Mouse (Mus musculus) lung, adult 18-20 months (tissue): ENCODE results near the gene Cacna1c.

Experiments used
- DNase-seq, 2 experiments: peaks; one replicate each; pipeline ENCODE4 v3.0.0; 2022; ENCODE audit warnings: mixed read lengths in 2 of 2

Gene Cacna1c

GRCm38 (mm10) chr6:118735145-118735544, 461.1 kb downstream of the Cacna1c start:
- no peak for DNase-seq

- DNase-seq: peak in 1 of 2 experiments; percentile 9
These were observed 464.3 kb downstream of the Cacna1c start for GRCm38 (mm10) chr6:118731937-118732336.

DNA sequence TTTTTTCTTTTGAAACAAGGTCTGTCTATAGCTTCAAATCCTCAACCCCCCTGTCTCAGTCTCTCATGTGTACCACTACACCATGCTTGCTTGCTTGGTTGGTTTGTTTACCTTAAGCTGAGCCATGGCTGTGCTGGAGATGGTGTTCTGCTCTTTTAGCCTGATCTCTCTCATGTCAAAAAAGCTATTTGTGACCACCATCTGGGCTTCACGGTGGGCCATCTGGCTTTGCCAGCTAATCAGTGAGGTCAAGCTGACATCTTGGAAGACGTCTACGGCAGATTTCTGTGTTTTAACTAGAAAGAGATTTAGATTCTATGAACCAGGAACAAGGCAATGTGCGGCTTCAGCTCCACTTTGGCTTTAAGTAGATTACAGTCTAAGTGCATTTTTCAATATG, 471.3 kb downstream of the Cacna1c start:
- DNase-seq: no peak

GRCm38 (mm10) chr6:118724388-118724787, 471.8 kb downstream of the Cacna1c start:
- DNase-seq: no peak

GRCm38 (mm10) chr6:118722336-118722735, 473.9 kb downstream of the Cacna1c start:
- no peak for DNase-seq

DNA sequence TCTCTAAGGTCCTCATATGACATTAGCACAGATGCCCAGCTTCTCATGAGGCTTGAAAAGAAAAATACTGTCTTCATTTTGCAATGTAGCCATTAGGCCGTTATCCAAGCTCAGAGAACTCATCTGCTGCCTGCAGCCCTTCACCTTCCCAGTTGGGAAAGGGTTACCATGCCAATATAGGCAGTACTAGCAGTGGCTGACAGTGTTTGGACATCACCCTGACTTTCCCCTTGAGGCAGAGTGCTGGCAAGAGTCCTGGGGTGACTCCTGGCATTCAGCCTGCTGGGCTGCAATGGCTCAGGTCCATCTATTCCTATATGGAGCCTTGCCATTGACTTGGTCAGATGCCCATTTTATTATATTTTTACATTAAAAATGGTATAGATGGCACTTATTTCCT, 476.7 kb downstream of the Cacna1c start:
- no peak for DNase-seq

GRCm38 (mm10) chr6:118713286-118713685, 482.9 kb downstream of the Cacna1c start:
- no peak for DNase-seq

- DNase-seq: no peak
These were observed 484.4 kb downstream of the Cacna1c start for GRCm38 (mm10) chr6:118711677-118712322.

GRCm38 (mm10) chr6:118707066-118707465, 489.2 kb downstream of the Cacna1c start:
- no peak for DNase-seq

DNA sequence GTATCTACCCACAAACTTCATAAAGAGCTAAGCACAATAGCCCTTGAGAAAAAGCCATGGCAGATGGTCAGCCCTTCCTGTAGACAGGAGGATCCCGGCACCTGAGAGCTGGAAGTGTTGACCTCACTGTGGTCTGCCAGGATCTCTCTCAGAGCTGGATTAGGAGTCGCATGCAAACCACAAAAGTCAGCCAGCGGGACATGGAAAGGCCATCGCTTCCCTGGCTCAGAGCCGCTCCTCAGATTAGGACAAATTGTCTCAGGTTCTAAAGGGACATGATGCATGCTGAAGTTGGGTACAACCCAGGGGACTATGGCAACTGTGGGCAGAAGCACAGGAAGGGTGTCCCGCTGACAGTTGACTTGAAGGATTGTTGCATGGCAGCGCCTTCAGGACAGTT, 490.4 kb downstream of the Cacna1c start:
- DNase-seq: no peak

DNA sequence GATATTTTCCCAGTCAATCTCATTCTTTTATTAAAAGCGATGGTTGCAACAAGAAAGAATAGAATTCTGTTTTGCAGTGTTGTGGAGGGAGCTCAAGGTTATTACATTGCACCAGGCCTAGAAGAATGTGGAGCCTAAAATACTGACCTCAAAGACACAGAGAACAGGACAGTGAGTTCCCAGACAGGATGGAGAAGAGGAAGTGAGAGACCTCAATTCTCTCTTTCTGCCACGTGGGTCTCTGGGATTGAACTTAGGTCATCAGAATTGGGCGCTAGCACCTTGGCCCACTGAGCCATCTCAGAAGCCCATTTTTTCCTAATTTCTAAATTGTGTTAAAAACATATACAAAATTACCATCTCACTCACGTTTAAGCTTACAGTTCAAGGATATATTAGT, 501.6 kb downstream of the Cacna1c start:
- DNase-seq: no peak

DNA sequence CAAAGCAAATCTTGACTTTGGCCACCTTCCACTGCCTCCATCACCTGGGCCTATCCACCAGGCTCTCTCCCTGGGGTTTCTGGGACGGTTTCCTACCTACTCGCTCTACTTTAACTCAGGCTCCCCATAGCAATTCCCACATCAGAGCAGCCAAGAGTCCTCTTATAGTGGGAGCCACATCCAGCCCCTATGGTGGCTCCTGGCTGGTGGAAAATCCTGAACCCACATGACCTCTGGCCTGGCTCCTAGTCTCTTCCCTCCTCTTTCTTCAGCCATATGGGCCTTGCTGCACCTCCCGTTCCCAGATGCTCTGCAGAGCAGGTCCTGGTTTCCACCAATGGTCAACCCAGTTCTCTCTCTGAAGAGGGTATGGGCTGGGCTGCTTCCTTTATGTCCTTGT, 506.8 kb downstream of the Cacna1c start:
- DNase-seq: no peak

- no peak for DNase-seq
These were observed 507.4 kb downstream of the Cacna1c start for GRCm38 (mm10) chr6:118688856-118689255.

DNA sequence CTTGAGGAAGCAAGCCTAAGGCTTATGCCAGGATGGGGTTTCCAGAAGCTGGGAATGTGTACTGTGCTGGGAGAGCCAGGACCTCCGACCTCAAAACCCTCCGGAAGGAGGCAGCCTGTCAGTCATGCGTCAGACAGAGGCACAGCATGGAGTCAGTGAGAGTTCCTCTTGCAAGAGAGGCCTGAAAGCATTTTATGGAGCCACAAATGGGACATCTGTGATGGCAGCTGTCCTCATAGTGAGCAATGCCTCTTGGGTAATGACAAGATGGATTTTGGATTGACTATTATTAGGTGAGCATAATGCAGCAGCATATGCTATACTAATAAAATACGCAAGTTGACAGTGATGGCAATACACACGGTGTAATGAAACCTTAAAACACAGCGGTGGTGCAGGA, 515.4 kb downstream of the Cacna1c start:
- no peak for DNase-seq

DNA sequence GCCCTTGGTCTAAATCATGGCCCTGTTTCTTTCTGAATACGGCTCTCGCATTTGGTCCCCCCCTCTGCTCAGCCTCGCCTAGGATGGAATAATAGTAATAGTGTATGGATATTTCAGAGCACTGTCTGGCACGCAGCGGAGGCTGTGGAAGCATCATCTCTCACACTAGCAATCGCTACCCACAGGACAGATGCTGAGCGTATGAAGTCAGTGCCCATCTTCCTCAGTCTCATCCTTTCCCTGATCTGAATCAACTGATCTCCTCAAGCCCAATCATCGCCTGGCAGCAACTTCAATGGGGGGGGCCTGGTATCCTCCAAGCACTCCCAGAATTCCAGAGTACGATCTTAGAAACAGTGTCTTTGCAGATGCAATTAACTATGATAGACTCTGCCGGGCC, 518.2 kb downstream of the Cacna1c start:
- no peak for DNase-seq

DNA sequence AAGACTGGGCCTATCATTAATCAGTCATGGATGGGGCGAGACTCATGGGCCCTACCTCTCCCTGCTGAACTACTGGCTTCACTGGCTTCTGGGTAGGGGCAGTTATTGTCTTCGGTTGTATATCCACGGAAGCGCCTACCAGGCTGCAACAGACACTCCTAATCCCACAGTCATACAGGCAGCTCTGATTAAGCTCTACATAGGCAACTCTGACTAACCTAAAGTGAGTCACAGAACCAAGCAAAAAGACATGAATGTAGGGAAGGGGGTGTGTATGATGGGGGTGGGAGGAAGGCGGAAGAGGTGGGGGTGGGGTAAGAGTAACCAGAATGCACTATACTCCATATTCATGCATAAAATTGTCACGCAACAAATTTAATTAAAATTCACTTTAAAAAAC, 518.9 kb downstream of the Cacna1c start:
- DNase-seq: no peak

GRCm38 (mm10) chr6:118674781-118675180, 521.4 kb downstream of the Cacna1c start:
- DNase-seq: no peak

DNA sequence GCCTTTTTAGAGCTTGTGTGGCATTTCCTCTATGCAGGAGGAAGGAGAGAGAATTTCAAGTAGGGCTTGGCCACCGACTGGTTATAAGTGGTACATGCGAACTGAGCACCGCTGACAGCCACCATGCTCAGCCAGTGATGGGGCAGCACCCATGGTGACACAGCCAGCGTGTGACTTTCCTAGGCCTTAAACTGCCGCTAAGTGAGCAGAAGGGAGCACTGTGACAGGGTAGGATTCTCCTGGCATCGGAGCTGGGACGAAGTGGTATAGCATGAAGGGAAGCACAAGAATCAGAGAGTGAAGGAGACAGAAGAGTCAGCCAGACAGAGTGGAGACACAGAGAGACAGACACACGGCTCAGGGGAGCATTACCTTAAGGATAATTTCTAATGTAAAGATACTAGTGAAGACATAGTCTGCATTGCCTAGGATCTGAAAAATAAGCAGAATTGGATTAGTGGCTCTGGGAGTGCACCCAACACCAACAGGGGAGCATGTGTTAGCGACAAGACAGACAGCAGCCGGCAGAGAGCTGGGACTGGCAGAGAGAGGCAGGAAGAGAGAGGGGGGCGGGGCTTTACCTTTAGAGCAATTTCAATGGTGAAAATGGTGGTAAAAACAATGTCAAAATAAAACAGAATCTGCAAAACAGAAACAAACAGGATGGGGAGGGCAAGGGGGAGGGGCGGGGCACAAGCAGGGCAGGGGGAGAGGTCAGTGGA, 522.1 kb downstream of the Cacna1c start:
- no peak for DNase-seq

- DNase-seq: no peak
These were observed 542.9 kb downstream of the Cacna1c start for GRCm38 (mm10) chr6:118653331-118653730.

DNA sequence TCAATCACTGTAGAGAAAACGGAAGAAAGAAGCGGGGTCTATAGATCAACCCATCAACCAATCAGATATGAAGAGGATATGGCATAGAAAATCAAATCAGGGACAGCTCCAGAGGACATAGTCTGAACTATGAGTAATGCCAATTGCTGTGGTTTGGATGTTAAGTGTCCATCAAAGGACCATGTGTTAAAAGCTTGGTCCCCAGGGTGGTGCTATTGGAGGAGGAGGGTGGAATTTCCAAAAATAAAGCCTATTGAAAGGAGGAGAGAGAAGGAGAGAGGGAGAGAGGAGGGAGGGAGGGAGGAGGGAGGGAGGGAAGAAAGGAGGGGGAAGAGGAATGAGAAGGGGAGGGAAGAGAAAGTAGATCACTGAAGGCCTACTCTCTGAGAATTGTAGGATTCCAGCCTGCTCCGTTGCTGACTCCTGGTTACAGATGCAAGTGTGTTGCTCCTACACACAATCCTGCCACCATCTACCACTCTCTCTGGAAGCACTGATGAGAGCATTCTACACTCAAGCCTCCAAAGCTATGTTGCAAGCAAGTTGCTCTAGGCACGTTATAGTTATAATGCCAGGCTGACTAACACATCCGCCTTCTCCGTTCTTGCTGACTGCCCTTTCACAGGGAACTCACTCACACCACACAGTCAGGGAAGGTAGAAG, 547.0 kb downstream of the Cacna1c start:
- DNase-seq: no peak

DNA sequence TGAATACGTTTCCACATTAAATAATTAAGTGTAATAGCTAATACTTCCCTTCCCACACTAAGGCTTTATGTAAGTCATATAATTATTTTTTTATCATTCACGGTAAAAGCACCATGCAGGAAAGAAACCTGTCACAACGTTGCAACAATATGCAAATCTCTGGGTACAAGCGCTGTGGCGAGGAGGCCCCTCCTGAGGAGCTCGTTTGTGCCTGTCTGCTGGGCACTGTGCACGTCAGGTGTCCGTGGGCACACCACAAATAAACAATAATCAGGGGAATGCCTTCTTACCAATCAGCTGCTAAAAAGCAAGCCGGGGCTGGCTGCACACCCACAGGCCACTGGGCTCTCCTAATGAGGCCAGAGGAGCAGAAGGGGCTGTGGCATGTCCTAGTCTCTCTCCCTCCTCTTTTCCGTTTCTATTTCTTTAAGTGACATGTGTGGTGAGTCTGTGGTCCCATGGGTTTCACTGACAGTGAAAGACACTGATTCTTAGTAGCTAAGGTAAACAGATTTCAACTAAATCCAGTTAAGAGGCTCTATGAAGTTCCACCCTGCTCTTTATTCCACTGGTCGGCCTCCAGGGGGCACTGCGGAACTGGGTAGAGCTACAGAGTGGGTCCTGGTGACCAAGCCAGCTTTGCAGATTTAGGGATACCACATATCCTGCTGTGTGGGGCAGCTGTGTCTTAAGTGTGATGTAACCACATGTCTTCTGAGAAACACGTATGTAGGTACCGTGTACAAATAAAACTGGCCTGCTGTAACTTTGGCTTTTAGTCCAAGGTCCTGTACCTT, 549.8 kb downstream of the Cacna1c start:
- peak; percentile 46 to 58 for DNase-seq

DNA sequence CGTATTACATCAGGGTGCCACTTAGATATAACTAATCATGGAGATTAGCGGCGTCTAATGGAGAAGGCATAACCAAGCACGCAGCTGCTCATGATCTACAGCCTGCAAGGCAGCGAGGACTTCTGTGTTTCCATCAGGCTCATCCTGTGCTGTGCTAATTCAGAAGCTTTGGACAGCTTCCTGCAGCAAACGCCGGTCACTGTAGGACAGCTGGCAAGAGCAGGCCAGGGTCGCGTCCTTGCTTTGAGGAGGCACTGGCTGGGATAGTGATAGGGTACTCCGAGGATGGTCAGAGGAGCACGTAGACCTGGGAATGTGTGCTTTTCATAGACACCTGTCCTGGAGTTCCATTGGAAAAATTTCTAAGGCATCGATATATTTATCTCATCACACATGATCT, 551.4 kb downstream of the Cacna1c start:
- no peak for DNase-seq

GRCm38 (mm10) chr6:118643541-118643940, 552.7 kb downstream of the Cacna1c start:
- no peak for DNase-seq
